Mouse (Mus musculus) brain, embryonic 14.5 days (tissue): ENCODE results near the gene Unc5c.

Experiments used
- CTCF ChIP-seq: fragments of 200-500 bp; IDR thresholded peaks from 2 replicates; pipeline ENCODE4 v1.5.1; 2012; ENCODE audit warnings: inconsistent platforms, mild to moderate bottlenecking, moderate library complexity, borderline replicate concordance; ENCODE audit not compliant: insufficient read depth, insufficient read length; ENCODE audit errors: extremely low read depth
- POLR2A ChIP-seq: fragments of 200-500 bp; IDR thresholded peaks from 2 replicates; pipeline ENCODE4 v1.6.1; 2012; ENCODE audit warnings: mild to moderate bottlenecking, inconsistent platforms, borderline replicate concordance; ENCODE audit not compliant: poor library complexity, insufficient read depth, insufficient read length, severe bottlenecking; ENCODE audit errors: extremely low read depth

DNA sequence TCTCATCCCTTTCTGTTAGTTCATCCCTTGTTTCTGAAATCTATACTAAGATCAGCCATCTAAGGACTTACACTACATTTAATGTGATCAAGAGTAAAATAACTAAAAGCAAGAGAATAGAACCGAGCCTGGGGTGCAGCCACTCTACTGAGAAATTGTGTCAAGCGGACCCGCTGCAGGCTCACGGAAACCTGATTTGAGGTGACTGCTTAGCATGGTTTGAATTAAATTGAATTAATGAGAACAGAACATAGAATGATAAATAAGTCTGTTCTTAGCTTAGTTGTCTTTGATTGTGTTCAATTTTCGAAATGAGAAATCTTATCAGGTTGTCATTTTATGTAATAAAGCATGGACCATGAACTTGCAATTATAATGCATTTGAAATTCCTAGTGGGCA lies 68.8 kb downstream of the Unc5c start:
- TF ChIP-seq POLR2A (no peak), CTCF (no peak)
